In the genomic region with DNA sequence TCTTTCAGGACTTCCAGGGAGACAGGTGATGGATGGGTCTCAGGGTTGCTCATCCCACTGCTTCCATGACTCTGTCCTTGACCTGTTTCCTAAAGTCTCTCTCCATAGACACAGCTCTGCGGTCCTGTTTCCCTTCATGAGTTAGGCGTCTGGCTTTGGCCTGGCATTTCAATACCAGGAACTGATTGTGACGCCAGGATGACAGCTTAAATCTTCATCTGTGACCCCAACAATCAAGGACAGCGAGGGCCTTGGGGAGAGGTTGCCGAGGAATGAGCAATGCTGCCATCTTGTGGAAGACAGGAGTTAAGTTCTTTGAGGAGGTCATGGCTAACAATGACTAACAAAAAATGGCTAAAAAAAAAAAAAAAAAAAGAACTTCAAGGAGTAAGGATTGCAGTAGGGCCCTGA, we compare ENCODE assay signal across 7 mouse cellular contexts. TPM values are rescaled to one million over a fixed set of nuclear protein-coding genes. Genes with fewer than 3 reads are reported as not detected.
A peak's percentile ranks its signal among the peaks of the same experiment; 100 is the strongest.
DNase-seq lines count a peak whose midpoint lies in the region; ATAC-seq and TF ChIP-seq lines count a peak whose summit lies in the region.

No protein-coding gene starts in this region.

- ATAC-seq in heart, embryonic 13.5 days (ENCODE audit: extremely low read depth, insufficient number of reproducible peaks, low FRiP score, low TSS enrichment) = no peak

- peak; percentile 87 for TF ChIP-seq CTCF in layer of hippocampus, adult 2 months (conservative IDR thresholded peaks at IDR 0.05)

- peak; percentile 80 for DNase-seq in ES-CJ7 (ENCODE audit: low read depth, low spot score)
- peak; percentile 67 for DNase-seq in adrenal gland, postnatal 10 days
- DNase-seq in embryo, embryonic 11.5 days (ENCODE audit: low read depth, low spot score) = peak; percentile 63
- DNase-seq in layer of hippocampus, adult 2 months (ENCODE audit: low spot score in 2 of 2) = peak; percentile 58 to 62
- peak; percentile 40 to 62 for DNase-seq in lung, postnatal 4 days
- DNase-seq in right cerebral cortex, postnatal 14 days = peak; percentile 26

- H3K4me3 ChIP-seq in heart, embryonic 13.5 days = no peak overlapping the region
- H3K4me3 ChIP-seq in layer of hippocampus, adult 2 months = no peak overlapping the region

- H3K27me3 ChIP-seq in heart, embryonic 13.5 days (replicated peaks) = 0 out of 2 replicates have a peak, but pooled peaks cover 11% of the 10 kb centered on the region

- H3K9me3 ChIP-seq in heart, embryonic 13.5 days = no peaks in the 10 kb centered on the region

- H3K27ac ChIP-seq in heart, embryonic 13.5 days (replicated peaks) = no peak overlapping the region
- H3K27ac ChIP-seq in layer of hippocampus, adult 2 months = no peak overlapping the region

- H3K4me2 ChIP-seq in heart, embryonic 13.5 days = peak overlapping the region; percentile 28; the same call in 1 of the 2 replicates

- H3K4me1 ChIP-seq in heart, embryonic 13.5 days = peaks cover 6% of the 10 kb centered on the region

- H3K9ac ChIP-seq in heart, embryonic 13.5 days = no peak overlapping the region

- H3K36me3 ChIP-seq in heart, embryonic 13.5 days = no peaks in the 10 kb centered on the region

- 2% methylated on average over 5 of the region's 5 CpGs for WGBS in heart, embryonic 13.5 days

RNA-seq across cellular contexts. Expression of gene Frmd5, which starts 25.6 kb away (rescaled TPM):
- 10 to 100 TPM; 61.2 to 62.7 TPM for total RNA-seq in adrenal gland, postnatal 10 days (2021)
- polyA plus RNA-seq in heart, embryonic 13.5 days (2015; fragmentation: Nextera tagmentation; extraction: Ambion mirVana) = 21.6 and 25.2 TPM in 2 replicates
- total RNA-seq in layer of hippocampus, adult 2 months (2021) = 10 to 100 TPM; 32.6 to 35.4 TPM

RNA-seq across cellular contexts. Expression of gene Casc4, which starts 34.3 kb away (rescaled TPM):
- 10 to 100 TPM; 46.4 to 51.3 TPM for total RNA-seq in adrenal gland, postnatal 10 days (2021)
- 12.8 and 13.1 TPM in 2 replicates for polyA plus RNA-seq in heart, embryonic 13.5 days (2015; fragmentation: Nextera tagmentation; extraction: Ambion mirVana)
- 100 to 1,000 TPM; 102 to 111 TPM for total RNA-seq in layer of hippocampus, adult 2 months (2021)

Comparison
In these comparisons a context has a peak if more than half of its experiments do, and no peak if none do; other contexts are left out.
1. DNase-seq: peak in every context shown above with its lines; median percentile 80 in ES-CJ7; 67 in adrenal gland, postnatal 10 days; 63 in embryo, embryonic 11.5 days; 60 in layer of hippocampus, adult 2 months; 51 in lung, postnatal 4 days; 26 in right cerebral cortex, postnatal 14 days.